Mouse (Mus musculus): Measurements from ENCODE around the gene Psmd14.

Psmd14 gene

DNA sequence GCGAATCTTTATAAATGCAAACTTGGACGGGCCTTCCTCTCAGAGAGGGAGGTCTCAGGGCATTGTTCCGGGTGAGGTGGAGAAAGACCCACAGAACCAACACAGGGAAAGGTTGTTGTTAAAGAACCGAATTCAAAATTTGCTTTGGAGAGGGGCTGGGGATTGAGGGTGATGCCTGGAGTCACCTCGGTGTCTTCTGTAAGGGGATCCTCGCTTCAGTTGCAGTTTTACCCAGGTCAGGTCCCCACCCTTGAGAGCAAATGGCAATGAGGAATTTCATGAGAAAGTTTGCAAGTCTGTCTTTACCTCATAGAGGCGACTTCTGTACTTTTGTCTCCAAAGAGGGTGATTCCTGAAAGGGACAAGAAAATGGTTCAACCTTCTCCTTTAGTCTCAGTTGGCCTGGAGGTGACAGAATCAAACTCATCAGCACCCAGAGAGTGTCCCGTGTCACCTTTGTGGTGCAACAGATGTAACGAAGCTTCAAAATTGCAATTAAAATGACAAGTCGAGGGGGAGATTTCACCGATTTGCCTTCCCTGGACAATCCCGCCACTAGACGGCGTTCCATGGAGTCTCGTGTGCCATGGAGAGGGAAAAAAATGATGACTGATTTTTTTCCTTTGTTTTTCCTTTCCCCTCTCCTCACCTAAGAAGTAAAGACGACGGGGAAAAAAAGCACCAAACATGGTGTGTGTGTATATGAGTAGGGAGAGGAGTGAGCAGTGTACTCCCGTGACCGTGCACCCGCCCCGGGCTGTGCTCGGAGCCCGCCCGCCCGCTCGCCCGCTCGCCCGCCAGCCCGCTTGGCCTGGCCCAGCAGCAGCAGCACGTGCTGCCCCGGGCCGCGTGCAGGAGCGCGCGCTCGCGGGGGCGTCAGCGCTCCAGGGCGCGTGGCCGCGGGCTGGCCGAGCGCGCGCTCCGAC, 103.3 kb downstream of the Psmd14 start:
- DNase-seq: no peak

GRCm38 (mm10) chr2:61815583-61816313, 104.3 kb downstream of the Psmd14 start:
- peak; percentile 3 to 12 for DNase-seq

DNA sequence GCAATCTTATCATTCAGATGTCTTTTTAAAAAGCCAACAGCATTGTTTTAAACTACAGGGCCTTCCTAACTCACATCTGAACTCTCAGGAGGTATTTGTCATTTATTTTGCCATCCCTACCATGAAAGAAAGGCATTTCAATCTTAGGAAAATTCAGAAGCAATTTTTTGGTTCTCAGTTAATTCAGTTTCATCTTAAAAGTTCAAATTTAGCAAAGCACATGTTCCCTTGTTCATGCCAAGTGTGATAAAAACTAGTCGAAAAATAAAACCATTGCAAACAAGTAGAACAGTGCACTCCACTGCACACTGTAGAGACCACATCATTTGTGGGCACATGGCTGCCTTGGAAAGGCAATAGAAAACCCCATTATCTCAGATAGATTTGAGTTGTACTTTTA, 106.7 kb downstream of the Psmd14 start:
- DNase-seq: no peak

DNA sequence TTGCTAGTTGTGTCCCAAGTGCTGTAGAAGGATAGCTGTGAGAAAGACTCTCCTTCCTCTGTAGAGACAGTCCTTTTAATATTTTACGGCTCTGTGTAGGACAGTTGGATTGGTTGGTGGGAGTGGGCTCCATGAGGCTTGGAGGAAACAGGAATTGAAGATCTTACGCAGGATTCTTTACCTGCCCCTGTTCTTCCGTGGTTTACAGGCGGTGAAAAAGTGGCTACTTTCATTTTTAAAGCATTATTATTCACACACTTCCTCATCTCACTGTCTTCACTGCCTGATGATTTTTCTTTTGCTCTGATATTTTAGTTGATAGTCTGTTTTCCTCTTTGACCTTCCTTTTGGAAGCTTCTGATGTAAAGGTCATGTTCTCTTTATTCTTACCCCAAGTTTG, 108.7 kb downstream of the Psmd14 start:
- DNase-seq: no peak

- no peak for DNase-seq
Observed at GRCm38 (mm10) chr2:61823426-61824140, 112.1 kb downstream of the Psmd14 start.

DNA sequence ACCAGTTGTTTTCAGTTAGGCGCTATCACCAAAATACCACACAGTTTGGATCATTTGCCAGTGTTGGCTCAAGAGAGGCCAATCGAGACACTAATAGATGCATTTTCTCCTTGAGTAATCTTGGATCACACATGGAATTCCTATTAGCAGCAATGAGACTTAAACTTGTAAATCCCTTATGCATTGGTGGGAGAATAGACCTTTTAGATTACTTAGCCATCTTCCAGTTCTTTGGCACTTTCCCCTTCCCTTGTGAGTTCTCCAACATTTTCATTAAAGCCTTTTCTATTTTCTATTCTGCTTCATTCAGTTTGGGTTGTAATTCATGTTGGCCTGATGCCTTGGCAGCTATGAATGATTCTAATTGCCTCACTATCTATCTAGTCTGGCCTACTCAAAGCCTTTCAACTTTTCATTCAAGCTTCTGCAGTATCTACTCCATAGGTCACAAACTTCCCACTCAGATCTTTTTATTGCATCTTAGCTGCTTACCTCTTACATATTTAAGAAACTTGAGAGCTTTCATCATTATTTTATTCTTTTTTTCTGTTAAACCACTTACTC, 125.8 kb downstream of the Psmd14 start:
- no peak for DNase-seq

Data from thymus, postnatal 36 days (tissue).